ENCODE assay signal across 12 mouse cellular contexts in the genomic region with DNA sequence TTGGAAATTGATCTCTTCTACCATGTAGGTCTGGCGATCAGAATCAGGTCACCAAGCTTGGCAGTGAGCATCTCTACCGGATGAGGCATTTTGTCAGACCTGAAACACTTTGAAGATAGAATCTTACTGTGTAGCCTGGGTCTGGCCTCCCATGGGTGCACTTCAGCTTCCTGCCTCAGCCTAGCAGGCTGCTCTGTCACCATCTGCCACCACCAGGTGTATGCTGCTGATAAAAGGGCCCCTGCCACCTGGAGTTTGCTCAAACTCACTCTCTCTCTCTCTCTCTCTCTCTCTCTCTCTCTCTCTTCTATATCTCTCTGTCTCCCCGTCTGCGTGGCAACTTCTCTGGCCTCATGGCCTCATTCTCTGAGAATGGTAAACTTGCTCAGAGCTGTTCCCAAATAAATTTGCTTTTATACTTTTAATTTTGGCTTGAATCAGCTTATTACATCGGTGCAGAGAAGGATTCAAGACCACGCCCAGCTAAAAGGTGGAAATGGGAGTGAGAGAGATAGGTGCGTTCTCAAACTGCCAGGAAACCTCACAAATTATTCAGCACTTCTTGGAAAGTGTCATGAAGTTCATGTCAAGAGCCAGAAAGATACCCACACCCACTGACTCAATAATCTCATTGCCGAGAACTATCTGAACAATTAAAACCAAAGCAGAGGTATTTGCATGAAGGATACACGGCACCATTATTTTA. TPM values are rescaled to one million over a fixed set of nuclear protein-coding genes. Genes with fewer than 3 reads are reported as not detected.
DNase-seq lines count a peak whose midpoint lies in the region; ATAC-seq lines count a peak whose summit lies in the region.
"Had no signal": no experiment of that assay in that cellular context is flagged by ENCODE, and none has a peak within 500 bp of the region (broad histone marks: within the 10 kb centered on the region; RNA-seq: fewer than 3 reads in every experiment).

No protein-coding gene starts in this region.

- H3K4me3 ChIP-seq in kidney, embryonic 16.5 days (ENCODE audit: low read length) = no peak overlapping the region
- H3K4me3 ChIP-seq in limb, embryonic 10.5 days = no peak overlapping the region
- H3K4me3 ChIP-seq in stomach, embryonic 16.5 days (replicated peaks; ENCODE audit: low read length) = no peak overlapping the region

- no peak overlapping the region for H3K4me2 ChIP-seq in kidney, embryonic 16.5 days (replicated peaks; ENCODE audit: low read depth, low read length)
- H3K4me2 ChIP-seq in stomach, embryonic 16.5 days (ENCODE audit: low read depth, low read length) = no peak overlapping the region

- 95% methylated on average over 9 of the region's 9 CpGs for WGBS in kidney, embryonic 16.5 days
- WGBS in limb, embryonic 10.5 days = 92% methylated on average over 9 of the region's 9 CpGs
- whole genome bisulfite sequencing in stomach, embryonic 16.5 days = 85% methylated on average over 9 of the region's 9 CpGs

- no peak overlapping the region for H3K9ac ChIP-seq in kidney, embryonic 16.5 days (replicated peaks; ENCODE audit: low read length)
- no peak overlapping the region for H3K9ac ChIP-seq in stomach, embryonic 16.5 days (ENCODE audit: low read length)

- DNase-seq in kidney, postnatal 14 days = no peak
- DNase-seq in c-Kit-positive CD71-positive TER-119-positive erythroid progenitor cells, embryonic 14.5 days (ENCODE audit: low spot score) = peak; percentile 70
- no peak for DNase-seq in limb, embryonic 10.5 days (ENCODE audit: low spot score)
- DNase-seq in cerebellum, adult 8-10 months = no peak
- DNase-seq in layer of hippocampus, adult 11-12 months (ENCODE audit: low spot score) = no peak
- DNase-seq in layer of hippocampus, postnatal 36 days = no peak
- DNase-seq: cerebellum, adult 11 months; gastrocnemius, postnatal 14 days; kidney, postnatal 10 days had no signal

- peak overlapping the region; percentile 85 for H3K27ac ChIP-seq in kidney, embryonic 16.5 days (ENCODE audit: low read length)
- 0 out of 2 replicates have a peak overlapping the region, but pooled peaks have one; percentile 84 for H3K27ac ChIP-seq in limb, embryonic 10.5 days
- peak overlapping the region; percentile 89 for H3K27ac ChIP-seq in stomach, embryonic 16.5 days (ENCODE audit: low read length)

- H3K36me3 ChIP-seq in kidney, embryonic 16.5 days (ENCODE audit: insufficient read depth, low read length) = no peaks in the 10 kb centered on the region
- no peaks in the 10 kb centered on the region for H3K36me3 ChIP-seq in limb, embryonic 10.5 days
- no peaks in the 10 kb centered on the region for H3K36me3 ChIP-seq in stomach, embryonic 16.5 days (ENCODE audit: control insufficient read depth, insufficient read depth, low read length)

- H3K4me1 ChIP-seq in kidney, embryonic 16.5 days (ENCODE audit: insufficient read depth, low read length) = peaks cover 28% of the 10 kb centered on the region
- H3K4me1 ChIP-seq in limb, embryonic 10.5 days = peaks cover 32% of the 10 kb centered on the region
- H3K4me1 ChIP-seq in stomach, embryonic 16.5 days (ENCODE audit: control insufficient read depth, insufficient read depth, low read length) = peaks cover 30% of the 10 kb centered on the region

- no peak for ATAC-seq in kidney, embryonic 16.5 days (ENCODE audit: low FRiP score, low TSS enrichment)
- no peak for ATAC-seq in stomach, embryonic 16.5 days (ENCODE audit: insufficient read depth, low FRiP score)
- ATAC-seq: Patski had no signal

- H3K27me3 ChIP-seq in kidney, embryonic 16.5 days (ENCODE audit: insufficient read depth, low read length) = no peaks in the 10 kb centered on the region
- H3K27me3 ChIP-seq in limb, embryonic 10.5 days (ENCODE audit: low read depth, poor library complexity, severe bottlenecking) = peaks cover 4% of the 10 kb centered on the region; the same call in 1 of the 2 replicates
- no peaks in the 10 kb centered on the region for H3K27me3 ChIP-seq in stomach, embryonic 16.5 days (ENCODE audit: control insufficient read depth, insufficient read depth, low read length)
- H3K27me3 ChIP-seq: Patski had no signal

- no peaks in the 10 kb centered on the region; the same call in 1 of the 2 replicates for H3K9me3 ChIP-seq in kidney, embryonic 16.5 days (ENCODE audit: low read length)
- no peaks in the 10 kb centered on the region for H3K9me3 ChIP-seq in limb, embryonic 10.5 days (replicated peaks)
- H3K9me3 ChIP-seq in stomach, embryonic 16.5 days (replicated peaks; ENCODE audit: control insufficient read depth, low read length) = peaks cover 3% of the 10 kb centered on the region; the same call in 1 of the 2 replicates

RNA-seq across cellular contexts. Expression of a gene that starts 32.0 kb away (rescaled TPM):
- 5.1 and 6.4 TPM in 2 replicates for polyA plus RNA-seq in kidney, embryonic 16.5 days (2015; fragmentation: Nextera tagmentation; extraction: Ambion mirVana)
- polyA plus RNA-seq in limb, embryonic 10.5 days (2016; fragmentation: Nextera tagmentation; extraction: Ambion mirVana) = 1.9 and 2.4 TPM in 2 replicates
- polyA plus RNA-seq in stomach, embryonic 16.5 days (2015; fragmentation: Nextera tagmentation; extraction: Ambion mirVana) = 8.2 and 8.5 TPM in 2 replicates
- 10 to 100 TPM; 12.9 to 13.8 TPM for total RNA-seq in layer of hippocampus, postnatal 36 days (2021)

RNA-seq across cellular contexts. Expression of a gene that starts 35.4 kb away (rescaled TPM):
- 31.3 and 33.2 TPM in 2 replicates for polyA plus RNA-seq in kidney, embryonic 16.5 days (2015; fragmentation: Nextera tagmentation; extraction: Ambion mirVana)
- polyA plus RNA-seq in limb, embryonic 10.5 days (2016; fragmentation: Nextera tagmentation; extraction: Ambion mirVana) = 51.7 and 60.5 TPM in 2 replicates
- 28.5 and 29.4 TPM in 2 replicates for polyA plus RNA-seq in stomach, embryonic 16.5 days (2015; fragmentation: Nextera tagmentation; extraction: Ambion mirVana)
- 10 to 100 TPM; 35.6 to 40.4 TPM for total RNA-seq in layer of hippocampus, postnatal 36 days (2021)
